Mouse (Mus musculus) ovary, adult 2 months (tissue): ENCODE results near the gene Olfr1320. TPM values are rescaled to one million over a fixed set of nuclear protein-coding genes. Genes with fewer than 3 reads are reported as not detected.

Experiments used
- polyA plus RNA-seq: library from polyadenylated mRNA; depleted of rRNA; stranded (reverse); fragments of >200 nt; gene quantifications from 2 replicates; pipeline ENCODE4 v1.2.3, GENCODE M21; 2012; rRNA removed

Olfr1320 gene
- polyA plus RNA-seq = not detected in 2 replicates

DNA sequence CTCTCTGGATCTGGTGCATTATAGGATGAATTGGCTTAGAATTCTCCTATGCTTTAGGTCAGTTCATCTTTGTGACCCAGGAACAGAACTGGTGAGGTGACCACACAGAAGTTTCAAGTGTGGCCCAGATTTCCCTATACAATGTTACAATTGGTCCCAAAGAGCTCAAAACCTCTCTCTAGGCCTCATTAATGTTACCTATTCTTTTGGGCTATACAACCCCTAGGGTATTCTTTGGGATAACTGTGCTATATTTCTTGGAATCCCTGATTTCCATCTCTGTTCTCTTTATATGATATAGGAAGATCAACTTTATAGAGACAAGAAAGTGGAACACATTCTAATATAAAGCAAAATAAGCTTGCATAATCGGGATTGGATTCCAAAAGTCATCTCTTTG is at the start of gene Olfr1320:
Olfr1320 (plus strand) TSS at position 301 of the 400 bp plus-strand sequence.

Other genes with a start within 250 kb of the Olfr1320 start
- 0.37 and 0.50 TPM in 2 replicates for gene Arhgap36, start 208.4 kb upstream of the Olfr1320 start, polyA plus RNA-seq
- not detected in 2 replicates for gene Olfr1321, start 62.7 kb downstream of the Olfr1320 start, polyA plus RNA-seq
- gene Igsf1, start 125.4 kb downstream of the Olfr1320 start, polyA plus RNA-seq = 0.09 and 0.13 TPM in 2 replicates
- not detected in 2 replicates for gene Olfr1322, start 219.2 kb downstream of the Olfr1320 start, polyA plus RNA-seq